Mouse (Mus musculus) adrenal gland, postnatal 10 days (tissue): ENCODE results near the gene Phlda1. TPM values are rescaled to one million over a fixed set of nuclear protein-coding genes. Genes with fewer than 3 reads are reported as not detected.

Experiments used
- DNase-seq: peaks from one replicate; pipeline ENCODE4 v3.0.0; 2021; ENCODE audit warnings: mixed read lengths
- total RNA-seq, 2 experiments: library from RNA; stranded (reverse); gene quantifications; 2 replicates each; pipeline ENCODE4 v1.2.3; 2021

The Phlda1 gene
- total RNA-seq, 2 experiments from 2014 or later = 36.3 to 40.2 TPM

- DNase-seq = peak; percentile 41
Measured at GRCm38 (mm10) chr10:111505406-111505805, 680 bp upstream of the Phlda1 start.

GRCm38 (mm10) chr10:111506926-111507459 lies 907 bp downstream of the Phlda1 start:
- no peak for DNase-seq

GRCm38 (mm10) chr10:111507460-111508211 lies 1.6 kb downstream of the Phlda1 start:
- DNase-seq = peak; percentile 68

GRCm38 (mm10) chr10:111508324-111509080 lies 2.4 kb downstream of the Phlda1 start:
- no peak for DNase-seq

GRCm38 (mm10) chr10:111509103-111509784 lies 3.2 kb downstream of the Phlda1 start:
- no peak for DNase-seq

GRCm38 (mm10) chr10:111509981-111510380 lies 3.9 kb downstream of the Phlda1 start:
- no peak for DNase-seq

GRCm38 (mm10) chr10:111510798-111511197 lies 4.7 kb downstream of the Phlda1 start:
- DNase-seq = peak; percentile 62

- DNase-seq = peak; percentile 67
Measured at GRCm38 (mm10) chr10:111512036-111512568, 6.0 kb downstream of the Phlda1 start.

GRCm38 (mm10) chr10:111514282-111514885 lies 8.3 kb downstream of the Phlda1 start:
- no peak for DNase-seq

GRCm38 (mm10) chr10:111515071-111516010 lies 9.3 kb downstream of the Phlda1 start:
- no peak for DNase-seq

GRCm38 (mm10) chr10:111516172-111516588 lies 10.1 kb downstream of the Phlda1 start:
- peak; percentile 70 for DNase-seq

GRCm38 (mm10) chr10:111516804-111517436 lies 10.8 kb downstream of the Phlda1 start:
- no peak for DNase-seq

GRCm38 (mm10) chr10:111518350-111518749 lies 12.3 kb downstream of the Phlda1 start:
- no peak for DNase-seq

- no peak for DNase-seq
Measured at GRCm38 (mm10) chr10:111519620-111520370, 13.7 kb downstream of the Phlda1 start.

GRCm38 (mm10) chr10:111520621-111521020 lies 14.5 kb downstream of the Phlda1 start:
- DNase-seq = no peak

- DNase-seq = no peak
Measured at GRCm38 (mm10) chr10:111521636-111522035, 15.6 kb downstream of the Phlda1 start.

GRCm38 (mm10) chr10:111522230-111522629 lies 16.1 kb downstream of the Phlda1 start:
- no peak for DNase-seq

- DNase-seq = no peak
Measured at GRCm38 (mm10) chr10:111523894-111524293, 17.8 kb downstream of the Phlda1 start.

GRCm38 (mm10) chr10:111527057-111527456 lies 21.0 kb downstream of the Phlda1 start:
- DNase-seq = no peak
